12 mouse cellular contexts compared by ENCODE assay signal in the genomic region with DNA sequence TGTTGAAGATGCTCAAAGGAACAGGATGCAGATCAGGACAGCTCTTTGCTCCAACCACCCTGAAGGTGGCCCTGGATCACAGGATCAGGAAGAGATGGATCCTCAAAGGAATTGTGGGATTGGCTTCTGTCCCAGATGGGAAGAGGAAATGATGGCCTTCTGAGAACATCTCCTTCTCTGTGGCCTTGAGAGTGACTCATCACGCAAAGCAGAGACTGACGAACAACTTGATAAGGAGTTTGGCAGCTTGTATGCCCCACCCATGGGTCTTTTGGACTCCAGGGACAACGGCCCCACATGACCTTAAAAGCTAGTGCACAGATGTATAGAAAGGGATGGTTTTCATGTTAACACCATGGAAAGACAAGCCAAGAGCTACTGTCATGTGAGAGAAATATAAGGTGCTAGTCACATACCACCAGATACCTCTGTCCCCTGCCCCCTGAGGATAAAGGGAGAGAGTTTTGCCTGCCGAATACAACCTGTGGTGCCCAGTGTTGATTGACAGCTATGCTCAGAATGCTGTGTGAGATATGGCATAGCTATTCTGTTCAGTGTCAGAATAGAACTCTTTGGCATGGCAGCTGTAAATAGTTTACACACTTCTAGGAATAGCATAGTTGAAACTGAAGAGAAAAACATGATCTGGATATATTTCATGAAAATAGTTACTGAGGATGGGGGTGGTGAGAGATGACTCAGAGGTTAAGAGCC.
A peak's percentile ranks its signal among the peaks of the same experiment; 100 is the strongest.
DNase-seq lines count a peak whose midpoint lies in the region; TF ChIP-seq lines count a peak whose summit lies in the region.
"Had no signal": no experiment of that assay in that cellular context is flagged by ENCODE, and none has a peak within 500 bp of the region (broad histone marks: within the 10 kb centered on the region; RNA-seq: fewer than 3 reads in every experiment).

No protein-coding gene starts in this region.

- TF ChIP-seq CTCF in cerebellum, adult 2 months (IDR thresholded peaks at IDR 0.05; ENCODE audit: borderline replicate concordance, insufficient read depth, low read depth, low read length): no peak

- no peak overlapping the region for H3K4me3 ChIP-seq in cerebellum, adult 2 months (replicated peaks; ENCODE audit: insufficient read depth, low read depth, low read length)
- H3K4me3 ChIP-seq: hindbrain, embryonic 15.5 days; liver, embryonic 15.5 days had no signal

- peak; percentile 67 for DNase-seq in adrenal gland, adult 2 months
- no peak for DNase-seq in adrenal gland, postnatal 4 days (ENCODE audit: low spot score in 2 of 2)
- peak; percentile 45 to 64 for DNase-seq in kidney, postnatal 25 days
- DNase-seq in kidney, postnatal 4 days: no peak
- DNase-seq in adrenal gland, postnatal 14 days: peak; percentile 67
- DNase-seq in heart, postnatal 4 days: peak; percentile 38
- DNase-seq in cerebellum, adult 2 months: no peak
- DNase-seq in urinary bladder, postnatal 10 days (ENCODE audit: low spot score): no peak
- DNase-seq: cerebellum, adult 18-20 months; spleen, adult 18-20 months had no signal

- no peak overlapping the region for H3K27ac ChIP-seq in cerebellum, adult 2 months (ENCODE audit: insufficient read depth, low read length)
- H3K27ac ChIP-seq: hindbrain, embryonic 15.5 days; liver, embryonic 15.5 days had no signal

- TF ChIP-seq POLR2A in cerebellum, adult 2 months (IDR thresholded peaks at IDR 0.05; ENCODE audit: borderline replicate concordance, insufficient read depth, low read length): no peak

- 76% methylated on average over 4 of the region's 4 CpGs for WGBS in cerebellum, adult 2 months

- H3K4me1 ChIP-seq in cerebellum, adult 2 months (ENCODE audit: control insufficient read depth, insufficient read depth, low read length): no peaks in the 10 kb centered on the region
- H3K4me1 ChIP-seq: hindbrain, embryonic 15.5 days; liver, embryonic 15.5 days had no signal

- H3K27me3 ChIP-seq in cerebellum, adult 2 months (ENCODE audit: control insufficient read depth, insufficient read depth, low read length): no peaks in the 10 kb centered on the region
- H3K27me3 ChIP-seq: hindbrain, embryonic 15.5 days; liver, embryonic 15.5 days had no signal

Comparison
In these comparisons a context has a peak if more than half of its experiments do, and no peak if none do; other contexts are left out.
1. DNase-seq: peak in adrenal gland, adult 2 months (single experiment), kidney, postnatal 25 days (2 of 2), adrenal gland, postnatal 14 days (single experiment) and heart, postnatal 4 days (single experiment); none in adrenal gland, postnatal 4 days (0 of 2), kidney, postnatal 4 days (0 of 2), cerebellum, adult 2 months (0 of 2) and urinary bladder, postnatal 10 days (single experiment).